Mouse (Mus musculus) layer of hippocampus, adult 2 months (tissue): ENCODE measurements around the gene 1700092M07Rik. TPM values are rescaled to one million over a fixed set of nuclear protein-coding genes. Genes with fewer than 3 reads are reported as not detected.

Experiments used
- DNase-seq, 2 experiments: peaks; one replicate each; pipeline ENCODE4 v3.0.0; 2022; ENCODE audit warnings: low spot score in 2 of 2
- H3K27ac ChIP-seq: fragments of 200-600 bp; 2 replicates; pipeline ENCODE4 v1.8.1; 2022
- H3K4me3 ChIP-seq: fragments of 200-600 bp; 2 replicates; pipeline ENCODE4 v1.8.1; 2022; ENCODE audit warnings: mild to moderate bottlenecking
- CTCF ChIP-seq: fragments of 200-600 bp; conservative IDR thresholded peaks from 2 replicates; pipeline ENCODE4 v1.8.1; 2022; ENCODE audit warnings: antibody characterized with exemption, mild to moderate bottlenecking, moderate library complexity
- long read RNA-seq, 2 experiments: library from polyadenylated mRNA; stranded (forward); transcript quantifications; one replicate each; pipeline ENCODE4 v2.0.0; 2021; ENCODE audit warnings: borderline mapping rate in 2 of 2
- total RNA-seq, 2 experiments: library from RNA; stranded (reverse); gene quantifications; 2 replicates each; pipeline ENCODE4 v1.2.3; 2021

Gene 1700092M07Rik
- 1 to 10 TPM; 1.5 to 3.4 TPM for total RNA-seq
- long read RNA-seq, experiment 1: 0 reads
- long read RNA-seq, experiment 2: 0 reads

DNA sequence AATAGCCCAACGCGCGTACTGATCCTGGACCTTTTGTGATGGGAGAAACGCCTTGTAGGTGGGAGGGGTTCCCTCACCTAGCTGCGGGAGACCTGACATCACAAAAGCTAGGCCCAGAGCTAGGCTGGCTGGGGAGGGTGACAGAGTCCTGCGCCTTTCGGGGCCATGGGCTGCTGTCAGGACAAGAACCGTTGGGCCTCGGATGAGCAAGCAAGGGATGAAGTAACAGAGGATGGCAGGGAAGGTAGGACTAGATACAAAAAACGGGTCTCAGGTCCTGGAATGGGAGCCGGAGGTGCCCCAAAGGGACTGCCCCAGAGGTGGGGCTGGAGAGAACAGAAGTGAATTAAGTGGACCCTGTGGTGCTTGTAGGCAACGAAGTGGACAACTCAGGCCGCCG is at the start of gene 1700092M07Rik:
1700092M07Rik (plus strand) TSS at position 116 of the 400 bp plus-strand sequence.
- Histone ChIP-seq H3K4me3 (peak within 1 kb of the TSS; percentile 97), H3K27ac (peak within 1 kb of the TSS; percentile 96)
- no peak for TF ChIP-seq CTCF
- no peak for DNase-seq

DNA sequence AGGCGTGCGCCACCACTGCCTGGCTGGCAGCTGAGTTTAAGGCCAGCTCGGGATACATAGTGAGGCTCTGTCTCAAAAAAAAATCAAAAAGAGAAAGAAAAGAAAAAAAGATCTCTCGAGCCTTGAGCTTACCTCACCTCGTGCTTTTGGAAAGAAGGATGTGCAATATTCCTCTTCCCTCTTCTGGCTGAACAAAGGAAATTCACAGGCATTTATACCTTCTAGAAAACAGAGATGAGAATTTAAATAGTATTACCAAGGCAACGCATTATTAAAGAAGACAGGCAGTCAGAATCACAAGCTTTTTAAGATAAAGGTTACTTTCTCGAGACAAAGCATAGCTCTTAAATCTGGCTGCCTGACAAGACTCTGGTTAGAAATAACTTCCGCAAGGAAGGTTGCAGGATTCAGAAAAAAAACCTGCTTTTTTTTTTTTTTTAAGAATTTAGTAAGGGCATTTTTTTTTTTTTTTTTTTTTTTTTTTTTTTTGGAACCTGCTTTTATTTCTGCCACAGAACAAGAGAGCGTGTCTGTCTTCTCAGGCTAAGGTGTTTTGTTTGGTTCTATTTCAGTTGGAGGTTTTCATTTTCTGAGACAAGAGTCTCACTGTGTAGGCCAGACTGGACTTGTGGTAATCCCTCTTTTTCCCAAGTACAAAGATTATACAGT is 48.5 kb upstream of the 1700092M07Rik start:
- TF ChIP-seq CTCF: peak; percentile 34; the same call in 1 of the 2 replicates
- no peak for DNase-seq
- Histone ChIP-seq H3K27ac (peak overlapping the region; percentile 39; the same call in 1 of the 2 replicates), H3K4me3 (no peak overlapping the region)

DNA sequence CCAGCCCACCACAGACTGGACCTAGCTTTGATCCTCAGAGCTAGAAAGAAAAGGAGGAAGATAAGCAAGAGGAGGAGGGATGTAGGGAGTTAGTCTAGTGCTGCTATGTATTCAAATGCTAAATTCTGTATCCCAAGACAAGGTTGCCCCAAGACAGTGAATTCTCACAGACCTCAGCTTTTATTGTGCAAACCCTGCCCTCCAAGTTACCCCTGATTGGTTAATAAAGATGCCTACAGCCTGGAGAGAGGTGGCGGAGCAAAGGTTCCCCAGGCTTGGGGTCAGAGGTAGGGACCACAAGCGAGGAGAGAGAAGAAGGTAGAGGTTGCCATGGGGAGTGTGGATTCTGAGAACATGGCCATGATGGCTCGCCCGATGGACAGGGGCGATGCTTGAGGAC is 47.8 kb upstream of the 1700092M07Rik start:
- Histone ChIP-seq H3K27ac (no peak overlapping the region), H3K4me3 (no peak overlapping the region)
- no peak for DNase-seq
- no peak for TF ChIP-seq CTCF

DNA sequence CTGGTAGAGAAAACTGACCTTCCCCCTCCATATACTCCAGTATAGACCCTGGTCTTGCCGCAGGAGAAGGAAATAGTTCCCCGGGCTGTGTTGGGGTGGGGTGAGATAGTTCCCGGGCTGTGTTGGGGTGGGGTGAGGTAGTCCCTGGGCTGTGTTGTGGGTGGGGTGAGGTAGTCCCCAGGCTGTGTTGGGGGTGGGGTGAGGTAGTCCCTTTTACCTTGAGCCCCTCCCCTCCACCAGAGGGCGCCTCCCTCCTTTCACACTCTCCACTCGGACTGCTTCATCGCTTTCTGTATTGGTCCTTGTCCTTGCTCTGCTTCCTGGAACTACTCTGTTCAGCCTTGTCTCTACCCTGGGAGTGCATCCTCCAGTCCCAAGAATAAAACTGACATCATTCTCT is 45.2 kb upstream of the 1700092M07Rik start:
- TF ChIP-seq CTCF: peak; percentile 60
- no peak overlapping the region for H3K4me3 ChIP-seq
- H3K27ac ChIP-seq: no peak overlapping the region
- no peak for DNase-seq

DNA sequence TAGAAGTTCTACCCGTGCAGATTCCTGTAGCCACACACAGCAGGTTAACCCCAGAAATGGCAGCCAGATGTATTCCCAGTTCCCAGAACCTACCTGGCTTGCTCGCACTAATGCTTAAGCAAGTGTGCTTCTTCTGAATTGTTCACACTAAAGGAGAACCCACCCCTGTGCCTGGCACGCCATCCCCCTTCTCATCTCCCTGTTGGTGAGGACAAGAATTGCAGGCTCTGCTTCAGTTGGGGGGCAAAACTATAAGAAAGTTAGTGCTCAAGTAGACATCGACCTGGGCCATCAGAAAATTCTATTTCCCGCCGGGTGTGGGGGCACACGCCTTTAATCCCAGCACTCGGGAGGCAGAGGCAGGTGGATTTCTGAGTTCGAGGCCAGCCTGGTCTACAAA is 40.9 kb upstream of the 1700092M07Rik start:
- Histone ChIP-seq H3K4me3 (no peak overlapping the region), H3K27ac (no peak overlapping the region)
- peak; percentile 32 for TF ChIP-seq CTCF
- DNase-seq: no peak

DNA sequence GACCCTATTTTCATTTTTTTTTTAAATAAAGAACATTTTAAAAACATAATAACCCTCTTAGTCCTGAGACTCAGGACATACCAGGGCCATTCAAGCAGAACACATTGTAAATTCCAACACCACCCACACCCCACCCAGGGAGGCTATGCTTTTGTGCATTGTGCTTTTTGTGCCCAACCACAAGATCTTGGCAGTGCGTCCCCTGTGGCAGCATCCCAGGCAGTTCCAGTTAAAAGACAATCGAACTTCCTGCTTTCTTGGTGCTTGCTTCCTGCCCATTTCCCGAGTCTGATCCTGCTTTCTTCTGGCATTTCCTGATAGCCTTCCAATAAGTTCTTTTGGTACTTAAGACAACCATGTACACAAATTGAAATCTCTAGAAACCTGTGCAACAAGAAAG is 38.1 kb upstream of the 1700092M07Rik start:
- DNase-seq: no peak
- 0 out of 2 replicates have a peak overlapping the region, but pooled peaks have one; percentile 18 for H3K27ac ChIP-seq
- TF ChIP-seq CTCF: peak; percentile 31
- no peak overlapping the region for H3K4me3 ChIP-seq

DNA sequence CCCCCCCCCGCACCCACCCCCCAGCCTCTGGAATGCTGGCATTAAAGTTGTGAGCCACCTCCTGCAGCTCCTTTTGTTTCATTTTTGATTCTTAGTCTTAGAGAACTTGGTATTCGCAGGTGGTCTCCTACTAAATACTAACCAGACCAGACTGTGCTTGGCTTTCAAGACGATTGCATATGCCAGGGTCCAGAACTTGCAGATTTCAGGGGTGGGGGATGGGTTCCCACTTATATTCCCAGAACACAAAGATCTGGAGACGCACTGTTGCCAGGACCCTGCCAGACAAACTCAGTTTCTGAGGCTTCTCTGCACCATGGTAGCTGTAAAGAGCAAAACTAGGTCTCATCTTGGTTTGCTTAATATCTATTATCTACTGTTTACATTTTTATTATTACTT is 36.9 kb upstream of the 1700092M07Rik start:
- Histone ChIP-seq H3K4me3 (no peak overlapping the region), H3K27ac (no peak overlapping the region)
- DNase-seq: no peak
- no peak for TF ChIP-seq CTCF

DNA sequence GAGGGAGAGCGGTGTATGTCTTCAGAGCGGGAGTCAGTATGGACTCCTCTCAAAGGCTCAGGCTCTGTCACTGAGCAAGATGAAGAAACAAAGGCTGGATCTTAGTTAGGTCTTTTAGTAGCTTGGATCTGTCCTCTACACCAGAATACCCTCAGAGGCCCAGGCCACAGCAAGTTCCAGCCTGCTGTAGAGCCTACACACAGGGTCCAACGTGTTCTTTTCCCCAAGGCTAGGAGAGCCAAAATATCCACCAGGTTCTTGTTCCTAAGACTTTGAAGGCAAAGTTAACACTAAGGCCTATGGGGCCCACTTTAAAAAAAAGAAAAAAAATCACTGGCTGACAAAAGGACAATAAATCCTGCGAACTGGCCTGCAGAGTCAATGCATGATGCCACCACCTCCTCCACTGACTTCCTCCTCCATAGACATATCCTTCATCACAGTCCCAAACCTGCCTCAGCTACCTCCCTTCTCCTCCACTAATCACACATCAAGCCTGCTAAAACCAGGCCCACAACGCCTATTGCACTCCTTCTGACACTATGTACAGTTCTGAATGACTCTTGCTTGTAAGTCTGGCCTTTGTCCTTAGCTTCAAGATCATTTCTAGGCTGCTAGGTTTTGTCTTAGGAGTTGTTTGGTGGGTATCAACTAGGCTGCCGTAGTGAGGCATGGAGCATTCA is 35.4 kb upstream of the 1700092M07Rik start:
- no peak for DNase-seq
- TF ChIP-seq CTCF: no peak
- Histone ChIP-seq H3K4me3 (no peak overlapping the region), H3K27ac (no peak overlapping the region)

DNA sequence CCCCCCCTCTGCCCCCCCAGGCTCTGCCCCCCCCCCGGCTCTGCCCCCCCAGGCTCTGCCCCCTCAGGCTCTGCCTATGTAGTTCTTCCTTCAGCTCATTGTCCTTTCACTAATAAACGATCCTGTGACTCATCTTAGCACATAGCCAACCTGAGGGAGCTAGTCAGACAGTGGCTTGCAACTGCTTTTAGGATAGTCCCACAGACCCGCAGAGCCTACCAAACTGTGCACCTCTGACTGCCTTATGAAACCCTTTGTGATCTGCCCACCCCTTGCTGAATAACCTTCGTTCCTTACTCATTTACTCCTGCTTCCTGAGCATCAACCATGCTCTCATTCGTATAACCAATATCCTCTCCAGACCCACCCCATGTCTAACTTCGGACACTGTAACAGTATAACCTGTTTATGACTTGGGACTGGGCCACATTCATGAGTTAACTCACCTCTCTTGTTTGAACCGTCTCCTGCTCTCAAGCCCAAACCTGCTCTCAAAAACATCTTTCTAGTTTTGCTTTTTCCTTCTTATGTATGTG is 34.3 kb upstream of the 1700092M07Rik start:
- Histone ChIP-seq H3K4me3 (no peak overlapping the region), H3K27ac (no peak overlapping the region)
- TF ChIP-seq CTCF: no peak
- DNase-seq: no peak

DNA sequence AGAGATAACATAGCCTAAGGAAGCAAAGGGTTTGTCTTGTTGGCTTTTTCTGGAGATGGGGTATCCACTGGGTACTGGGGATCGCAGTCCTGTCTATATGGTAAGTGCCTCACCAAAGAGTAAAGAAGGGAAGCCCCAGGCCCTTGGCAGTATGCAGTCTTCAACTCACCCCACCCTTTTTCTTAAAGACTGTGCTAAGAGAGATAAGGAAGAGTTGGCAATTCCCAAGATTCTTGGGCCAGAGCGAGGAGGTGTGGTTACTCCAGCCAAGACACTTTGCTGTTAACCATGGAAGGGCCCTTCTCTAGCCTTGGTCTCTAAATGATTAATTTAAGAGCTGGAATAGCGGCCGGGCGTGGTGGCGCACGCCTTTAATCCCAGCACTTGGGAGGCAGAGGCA is 33.6 kb upstream of the 1700092M07Rik start:
- no peak for TF ChIP-seq CTCF

DNA sequence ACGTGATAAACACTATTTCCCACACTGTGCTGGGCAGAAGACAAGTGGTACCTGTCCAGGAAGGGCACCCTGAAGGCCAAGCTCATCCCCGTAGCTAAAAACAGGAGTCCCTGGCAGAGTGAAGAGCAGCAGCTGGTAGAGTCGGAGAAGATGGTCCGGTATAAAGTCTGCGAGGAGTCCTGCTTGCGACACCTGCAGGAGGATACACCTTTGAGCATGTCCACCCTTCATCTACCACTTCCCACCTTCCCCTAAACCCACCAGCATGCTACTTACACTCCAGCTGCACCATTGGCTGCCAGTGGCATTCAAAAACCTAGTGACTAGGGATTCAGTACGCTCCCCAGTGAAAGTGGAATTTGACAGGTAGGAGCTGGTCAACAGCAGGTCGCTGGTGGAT is 31.6 kb upstream of the 1700092M07Rik start:
- DNase-seq: no peak
- TF ChIP-seq CTCF: no peak
- no peak overlapping the region for H3K4me3 ChIP-seq
- no peak overlapping the region for H3K27ac ChIP-seq

More for the DNA sequence above, 33.6 kb upstream of the 1700092M07Rik start:
- no peak for DNase-seq
- Histone ChIP-seq H3K4me3 (no peak overlapping the region), H3K27ac (no peak overlapping the region)

DNA sequence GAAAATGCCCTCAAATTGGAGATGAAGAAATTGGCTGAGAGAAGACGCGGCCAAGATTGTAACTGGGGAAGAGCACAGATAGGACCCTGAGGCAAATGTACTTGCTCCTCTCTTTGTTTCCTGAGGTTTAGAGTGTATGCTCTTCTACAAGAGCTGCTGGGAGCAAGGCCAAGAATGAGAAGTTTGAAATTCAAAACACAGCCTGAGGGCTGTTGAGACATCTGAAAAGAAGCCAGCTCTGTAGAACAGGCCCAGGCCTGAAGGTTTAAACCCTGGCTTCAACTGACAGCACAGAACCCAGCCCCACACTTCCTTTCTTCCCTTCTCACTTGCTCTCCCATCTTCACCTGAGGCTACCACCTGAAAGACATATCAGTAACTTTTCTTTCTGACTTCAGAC is 30.5 kb upstream of the 1700092M07Rik start:
- DNase-seq: peak in 1 of 2 experiments; percentile 21
- Histone ChIP-seq H3K27ac (peak overlapping the region; percentile 92; the same call in 1 of the 2 replicates), H3K4me3 (no peak overlapping the region)
- TF ChIP-seq CTCF: no peak

DNA sequence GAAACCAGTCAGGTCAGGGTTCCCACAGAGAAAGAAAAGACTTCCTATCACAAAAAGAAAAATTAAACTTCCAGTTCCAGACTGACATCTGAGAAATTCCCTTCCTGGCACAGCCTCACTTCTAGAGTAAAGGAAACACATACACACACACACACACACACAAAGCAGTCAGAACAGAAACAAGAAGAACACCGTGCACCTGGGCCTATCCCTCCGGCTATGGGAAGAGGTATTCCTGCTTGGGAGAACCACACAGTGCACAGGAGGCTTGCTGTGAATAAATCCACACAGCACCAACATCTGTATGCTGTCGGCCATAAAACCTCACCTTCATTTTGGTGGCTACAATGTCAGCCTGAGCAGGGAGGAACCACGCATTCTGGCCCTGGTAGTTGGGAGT is 29.0 kb upstream of the 1700092M07Rik start:
- TF ChIP-seq CTCF: no peak
- Histone ChIP-seq H3K4me3 (peak overlapping the region; percentile 91), H3K27ac (peak overlapping the region; percentile 92)
- DNase-seq: no peak
